Mouse (Mus musculus): ENCODE results near the gene Atp6v0d1. TPM values are rescaled to one million over a fixed set of nuclear protein-coding genes. Genes with fewer than 3 reads are reported as not detected.

Atp6v0d1 gene
- total RNA-seq, 2 experiments from 2014 or later: 306 to 326 TPM

- DNase-seq (ENCODE audit: low spot score in 2 of 2): no peak
These were observed 90.1 kb downstream of the Atp6v0d1 start for GRCm38 (mm10) chr8:105475742-105476141.

DNA sequence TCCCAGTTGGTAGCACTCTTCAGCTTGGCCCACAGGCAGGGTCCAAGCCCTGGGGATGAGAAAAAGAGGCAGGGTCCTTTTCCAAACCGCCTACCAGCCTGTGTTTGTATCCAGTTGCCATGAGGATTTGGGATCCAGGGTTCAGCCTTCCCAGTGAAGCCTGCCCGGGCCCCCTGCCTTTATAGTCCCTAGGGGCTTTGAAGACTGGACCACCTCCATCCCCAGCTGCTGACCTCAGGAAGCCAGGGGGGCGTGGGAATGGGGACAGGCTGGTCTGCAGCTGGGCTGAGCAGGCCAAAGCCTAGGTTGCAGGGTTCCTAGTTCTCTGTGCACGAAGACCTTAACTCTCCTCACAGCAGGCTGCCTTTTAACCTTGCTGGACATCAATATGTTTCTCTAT, 90.6 kb downstream of the Atp6v0d1 start:
- DNase-seq (ENCODE audit: low spot score in 2 of 2): no peak

GRCm38 (mm10) chr8:105474680-105475079, 91.2 kb downstream of the Atp6v0d1 start:
- DNase-seq (ENCODE audit: low spot score in 2 of 2): no peak

Small RNA genes within 50 kb of the gene (microRNA-seq; reads per million reads assigned to microRNA genes)
- gene Mir1966: 0.75 to 0.85 reads per million in 2 experiments

Other genes with a start within 250 kb of the Atp6v0d1 start
- gene Lrrc29, start 239.8 kb downstream of the Atp6v0d1 start, total RNA-seq (2021): 1 to 10 TPM; 4.5 to 4.8 TPM
- gene Tmem208, start 239.7 kb downstream of the Atp6v0d1 start, total RNA-seq (2021): 10 to 100 TPM; 37.1 to 37.4 TPM
- 1 to 10 TPM; 3.1 to 3.3 TPM for gene Fhod1, start 218.1 kb downstream of the Atp6v0d1 start, total RNA-seq (2021)
- 10 to 100 TPM; 31.1 to 35.6 TPM for gene Slc9a5, start 217.2 kb downstream of the Atp6v0d1 start, total RNA-seq (2021)
- 1 to 10 TPM; 2.1 to 2.2 TPM for gene Plekhg4, start 192.8 kb downstream of the Atp6v0d1 start, total RNA-seq (2021)
- gene Kctd19, start 152.5 kb downstream of the Atp6v0d1 start, total RNA-seq (2021): not detected
- gene Lrrc36, start 152.5 kb downstream of the Atp6v0d1 start, total RNA-seq (2021): under 1 TPM; 0.19 to 0.42 TPM
- gene Tppp3, start 94.5 kb downstream of the Atp6v0d1 start, total RNA-seq (2021): 10 to 100 TPM; 47.0 to 48.3 TPM
- 10 to 100 TPM; 41.8 to 42.5 TPM for gene Zdhhc1, start 69.1 kb downstream of the Atp6v0d1 start, total RNA-seq (2021)
- gene Hsd11b2, start 47.3 kb downstream of the Atp6v0d1 start, total RNA-seq (2021): not detected
- 10 to 100 TPM; 70.6 to 84.6 TPM for gene Ripor1, start 39.2 kb upstream of the Atp6v0d1 start, total RNA-seq (2021)
- 10 to 100 TPM; 68.0 to 68.4 TPM for gene Ctcf, start 70.5 kb upstream of the Atp6v0d1 start, total RNA-seq (2021)
- gene Agrp, start 71.3 kb upstream of the Atp6v0d1 start, total RNA-seq (2021): not detected
- gene Carmil2, start 120.2 kb upstream of the Atp6v0d1 start, total RNA-seq (2021): 10 to 100 TPM; 60.0 to 64.6 TPM
- 10 to 100 TPM; 53.7 to 57.3 TPM for gene Acd, start 135.1 kb upstream of the Atp6v0d1 start, total RNA-seq (2021)
- gene Pard6a, start 135.1 kb upstream of the Atp6v0d1 start, total RNA-seq (2021): 10 to 100 TPM; 41.2 to 46.1 TPM
- under 1 TPM in 1 of 2 experiments, not detected in 1; 0.49 TPM for gene 4933405L10Rik, start 141.6 kb upstream of the Atp6v0d1 start, total RNA-seq (2021)
- gene Enkd1, start 142.2 kb upstream of the Atp6v0d1 start, total RNA-seq (2021): 10 to 100 TPM in 1 of 2 experiments, 1 to 10 TPM in 1; 9.5 to 11.2 TPM
- 10 to 100 TPM; 23.4 to 23.5 TPM for gene Gfod2, start 192.6 kb upstream of the Atp6v0d1 start, total RNA-seq (2021)